Mouse (Mus musculus): ENCODE measurements at regions not wholly inside any gene's neighbourhood (a gene's known extent, or its start where the extent isn't known, plus 50 kb on each side); places are given as distances from the start of the nearest gene placed in this dataset.

DNA sequence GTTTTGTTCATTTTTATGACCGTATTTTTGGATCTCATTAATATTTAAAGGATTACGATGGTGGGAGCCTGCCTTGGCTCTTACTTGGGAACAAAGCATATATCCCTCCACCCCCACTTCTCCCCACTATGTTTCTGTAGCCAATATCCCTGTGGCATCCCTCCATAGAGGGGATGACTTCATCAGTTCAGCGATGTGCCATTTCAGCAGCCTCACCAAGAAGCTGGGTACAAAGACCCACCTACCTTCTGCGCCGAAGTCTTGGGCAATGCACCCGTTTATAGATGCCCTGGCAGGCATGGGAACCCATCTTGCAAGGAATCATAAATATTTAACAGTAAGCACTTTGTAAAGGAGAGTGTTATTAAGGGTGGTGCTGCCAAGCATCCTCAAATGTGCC is 113.1 kb upstream of the Ntm start:
- Histone ChIP-seq H3K36me3 (ENCODE audit: control insufficient read depth, insufficient read depth) (no peaks in the 10 kb centered on the region), H3K9ac (ENCODE audit: low read depth, low read length) (no peak overlapping the region), H3K4me2 (replicated peaks; ENCODE audit: low read depth) (no peak overlapping the region), H3K4me3 (ENCODE audit: low read depth, low read length) (no peak overlapping the region), H3K27ac (ENCODE audit: low read depth, low read length) (no peak overlapping the region), H3K9me3 (ENCODE audit: control insufficient read depth) (no peaks in the 10 kb centered on the region), H3K27me3 (replicated peaks; ENCODE audit: control insufficient read depth, insufficient read depth, low read length) (no peaks in the 10 kb centered on the region), H3K4me1 (replicated peaks; ENCODE audit: control insufficient read depth, insufficient read depth, low read length) (no peaks in the 10 kb centered on the region)
- no peak for ATAC-seq
- TF ChIP-seq CTCF (IDR thresholded peaks at IDR 0.05; ENCODE audit: low read depth) = no peak
- WGBS = 87% methylated on average over 6 of the region's 6 CpGs

DNA sequence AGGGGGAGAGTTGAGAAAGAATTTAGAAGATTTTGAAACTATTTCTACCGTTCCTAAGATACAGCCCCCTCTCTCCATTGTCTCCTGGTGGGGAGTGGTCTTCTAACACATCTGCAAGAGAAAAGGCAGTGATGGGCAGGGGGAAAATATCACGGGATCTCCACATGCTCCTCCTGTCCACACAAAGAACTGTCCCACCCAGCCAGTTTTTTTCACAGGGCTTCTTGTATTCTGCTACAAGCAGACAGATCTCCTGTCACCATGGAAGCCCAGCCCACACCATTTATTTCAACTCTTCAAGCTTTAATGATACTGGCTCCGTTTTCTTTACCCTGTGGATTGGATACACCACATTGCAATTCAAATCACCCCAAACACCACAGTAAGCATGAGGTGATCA is 113.5 kb upstream of the Ntm start:
- Histone ChIP-seq H3K9ac (ENCODE audit: low read depth, low read length) (no peak overlapping the region), H3K4me1 (replicated peaks; ENCODE audit: control insufficient read depth, insufficient read depth, low read length) (no peaks in the 10 kb centered on the region), H3K4me2 (replicated peaks; ENCODE audit: low read depth) (no peak overlapping the region), H3K4me3 (ENCODE audit: low read depth, low read length) (no peak overlapping the region), H3K36me3 (ENCODE audit: control insufficient read depth, insufficient read depth) (no peaks in the 10 kb centered on the region), H3K9me3 (ENCODE audit: control insufficient read depth) (no peaks in the 10 kb centered on the region), H3K27ac (ENCODE audit: low read depth, low read length) (no peak overlapping the region), H3K27me3 (replicated peaks; ENCODE audit: control insufficient read depth, insufficient read depth, low read length) (no peaks in the 10 kb centered on the region)
- 41% methylated on average over 3 of the region's 3 CpGs for WGBS
- no peak for ATAC-seq
- no peak for TF ChIP-seq CTCF (IDR thresholded peaks at IDR 0.05; ENCODE audit: low read depth)

DNA sequence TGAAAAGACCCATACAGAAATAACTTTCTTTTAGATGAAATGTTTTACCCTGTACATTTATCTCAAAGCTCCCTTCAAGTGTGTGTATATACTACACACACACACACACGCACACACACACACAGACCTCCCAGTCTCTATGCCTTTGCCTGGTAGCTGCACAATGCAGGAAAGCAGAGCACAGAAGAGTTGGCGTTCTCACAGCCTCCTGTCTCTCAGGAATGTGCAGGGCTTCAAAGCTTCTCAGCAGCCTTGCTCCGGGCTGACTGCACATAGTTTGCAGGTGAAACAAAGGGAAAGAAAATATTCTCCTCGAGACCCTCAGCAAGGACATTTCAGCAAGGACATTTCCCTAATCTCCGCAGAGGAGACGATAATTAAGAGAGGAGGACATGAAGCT is 139.0 kb upstream of the Ntm start:
- ATAC-seq = no peak

DNA sequence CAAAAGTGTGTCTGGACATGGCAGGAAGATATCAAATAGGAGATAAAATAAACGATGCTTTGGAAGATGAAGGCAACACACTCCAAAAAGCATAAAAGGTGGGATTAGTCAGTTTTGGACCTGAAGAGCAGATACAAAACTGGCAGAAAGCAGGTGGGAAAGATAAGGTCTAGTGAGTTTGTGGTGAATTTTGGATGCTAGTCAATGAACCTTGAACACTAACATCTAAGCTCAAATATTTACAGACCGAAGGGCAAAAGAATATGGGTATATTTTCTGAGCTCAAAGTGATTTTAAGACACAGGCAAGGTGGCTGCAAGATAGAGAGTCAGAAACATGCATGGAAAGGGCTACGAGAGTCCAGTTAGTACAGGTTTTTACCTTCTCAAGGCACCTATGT is 159.4 kb upstream of the Ntm start:
- ATAC-seq = no peak
- Histone ChIP-seq H3K9ac (ENCODE audit: low read depth, low read length) (no peak overlapping the region), H3K36me3 (ENCODE audit: control insufficient read depth, insufficient read depth) (no peaks in the 10 kb centered on the region), H3K27me3 (replicated peaks; ENCODE audit: control insufficient read depth, insufficient read depth, low read length) (no peaks in the 10 kb centered on the region), H3K27ac (ENCODE audit: low read depth, low read length) (no peak overlapping the region), H3K4me1 (replicated peaks; ENCODE audit: control insufficient read depth, insufficient read depth, low read length) (no peaks in the 10 kb centered on the region), H3K4me2 (replicated peaks; ENCODE audit: low read depth) (no peak overlapping the region), H3K9me3 (ENCODE audit: control insufficient read depth) (no peaks in the 10 kb centered on the region), H3K4me3 (ENCODE audit: low read depth, low read length) (no peak overlapping the region)
- TF ChIP-seq CTCF (IDR thresholded peaks at IDR 0.05; ENCODE audit: low read depth) = no peak
- WGBS = 56% methylated on average over 3 of the region's 3 CpGs

More for the DNA sequence above, 139.0 kb upstream of the Ntm start:
- Histone ChIP-seq H3K27ac (ENCODE audit: low read depth, low read length) (no peak overlapping the region), H3K9ac (ENCODE audit: low read depth, low read length) (no peak overlapping the region), H3K36me3 (ENCODE audit: control insufficient read depth, insufficient read depth) (no peaks in the 10 kb centered on the region), H3K4me1 (replicated peaks; ENCODE audit: control insufficient read depth, insufficient read depth, low read length) (no peaks in the 10 kb centered on the region), H3K9me3 (ENCODE audit: control insufficient read depth) (no peaks in the 10 kb centered on the region), H3K27me3 (replicated peaks; ENCODE audit: control insufficient read depth, insufficient read depth, low read length) (no peaks in the 10 kb centered on the region), H3K4me3 (ENCODE audit: low read depth, low read length) (no peak overlapping the region), H3K4me2 (replicated peaks; ENCODE audit: low read depth) (no peak overlapping the region)
- WGBS = 56% methylated on average over 6 of the region's 6 CpGs
- no peak for TF ChIP-seq CTCF (IDR thresholded peaks at IDR 0.05; ENCODE audit: low read depth)

DNA sequence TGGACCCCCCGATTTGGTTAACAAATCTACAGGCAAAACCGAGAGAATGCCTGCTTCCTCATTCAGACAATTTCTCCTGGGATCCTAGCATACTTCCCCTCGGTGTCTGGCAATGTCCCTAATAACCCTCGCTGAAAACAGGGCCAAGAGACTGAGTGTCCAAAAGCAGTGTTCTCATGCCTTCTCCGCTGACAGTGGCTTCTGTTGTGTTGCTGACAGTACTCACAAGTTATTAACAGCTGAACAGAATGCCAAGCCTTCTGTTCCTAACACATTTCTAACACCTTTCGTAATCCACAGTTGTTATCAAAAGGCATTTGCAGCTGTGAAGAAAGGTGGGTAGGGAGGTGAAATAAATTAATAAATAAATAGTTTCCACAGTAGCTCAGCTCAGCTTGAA is 166.2 kb upstream of the Ntm start:
- H3K36me3 ChIP-seq (ENCODE audit: control insufficient read depth, insufficient read depth) = no peaks in the 10 kb centered on the region
- H3K27me3 ChIP-seq (replicated peaks; ENCODE audit: control insufficient read depth, insufficient read depth, low read length) = no peaks in the 10 kb centered on the region
- H3K4me2 ChIP-seq (replicated peaks; ENCODE audit: low read depth) = no peak overlapping the region
- no peak overlapping the region for H3K9ac ChIP-seq (ENCODE audit: low read depth, low read length)
- H3K4me3 ChIP-seq (ENCODE audit: low read depth, low read length) = no peak overlapping the region
- 77% methylated on average over 6 of the region's 6 CpGs for WGBS
- no peak for TF ChIP-seq CTCF (IDR thresholded peaks at IDR 0.05; ENCODE audit: low read depth)
- no peaks in the 10 kb centered on the region for H3K4me1 ChIP-seq (replicated peaks; ENCODE audit: control insufficient read depth, insufficient read depth, low read length)
- no peak for ATAC-seq
- H3K9me3 ChIP-seq (ENCODE audit: control insufficient read depth) = no peaks in the 10 kb centered on the region
- H3K27ac ChIP-seq (ENCODE audit: low read depth, low read length) = no peak overlapping the region

DNA sequence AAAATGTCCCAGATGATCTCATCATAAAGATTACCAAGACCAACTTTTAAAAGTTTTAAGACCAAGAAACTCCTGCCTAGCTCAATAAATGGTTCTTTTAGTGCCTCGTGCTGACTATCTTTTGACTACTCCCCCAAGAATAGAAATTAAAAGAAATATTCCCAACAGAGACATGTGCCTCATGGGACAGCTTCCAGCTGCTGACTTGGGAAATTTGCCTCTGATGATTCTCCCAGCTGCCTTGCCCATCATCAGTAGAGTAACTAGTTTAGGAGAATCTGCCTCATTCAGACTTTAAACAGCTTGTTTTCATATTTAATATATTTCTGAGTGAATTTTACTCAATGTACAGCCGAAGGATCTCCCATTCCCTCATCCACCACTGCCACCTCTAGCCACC is 168.7 kb upstream of the Ntm start:
- Histone ChIP-seq H3K27me3 (replicated peaks; ENCODE audit: control insufficient read depth, insufficient read depth, low read length) (no peaks in the 10 kb centered on the region), H3K4me2 (replicated peaks; ENCODE audit: low read depth) (no peak overlapping the region), H3K36me3 (ENCODE audit: control insufficient read depth, insufficient read depth) (no peaks in the 10 kb centered on the region), H3K27ac (ENCODE audit: low read depth, low read length) (no peak overlapping the region), H3K9ac (ENCODE audit: low read depth, low read length) (no peak overlapping the region), H3K4me3 (ENCODE audit: low read depth, low read length) (no peak overlapping the region), H3K9me3 (ENCODE audit: control insufficient read depth) (no peaks in the 10 kb centered on the region), H3K4me1 (replicated peaks; ENCODE audit: control insufficient read depth, insufficient read depth, low read length) (no peaks in the 10 kb centered on the region)
- ATAC-seq = no peak
- 70% methylated on average over 2 of the region's 2 CpGs for WGBS
- TF ChIP-seq CTCF (IDR thresholded peaks at IDR 0.05; ENCODE audit: low read depth) = no peak

DNA sequence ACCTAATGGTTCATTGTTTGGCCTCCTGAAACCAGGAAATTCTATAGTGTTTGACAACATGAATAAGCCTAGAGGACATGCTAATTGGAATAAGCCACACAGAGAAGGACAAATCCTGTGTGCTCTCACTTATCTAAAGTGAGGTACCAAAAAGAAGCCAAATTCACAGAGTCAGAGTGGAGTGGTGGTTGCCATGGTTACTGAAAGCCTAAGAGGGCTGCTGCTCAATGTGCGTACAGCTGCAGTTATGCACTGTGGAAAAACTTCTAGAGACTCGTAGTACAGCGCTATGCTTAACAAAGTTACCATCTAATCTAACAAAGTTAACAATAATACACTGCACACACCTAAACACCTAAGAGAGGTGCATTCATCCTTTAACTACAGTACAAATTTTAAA is 171.4 kb upstream of the Ntm start:
- ATAC-seq = no peak
- TF ChIP-seq CTCF (IDR thresholded peaks at IDR 0.05; ENCODE audit: low read depth) = no peak
- Histone ChIP-seq H3K4me2 (replicated peaks; ENCODE audit: low read depth) (no peak overlapping the region), H3K36me3 (ENCODE audit: control insufficient read depth, insufficient read depth) (no peaks in the 10 kb centered on the region), H3K27me3 (replicated peaks; ENCODE audit: control insufficient read depth, insufficient read depth, low read length) (no peaks in the 10 kb centered on the region), H3K4me1 (replicated peaks; ENCODE audit: control insufficient read depth, insufficient read depth, low read length) (no peaks in the 10 kb centered on the region), H3K27ac (ENCODE audit: low read depth, low read length) (no peak overlapping the region), H3K9ac (ENCODE audit: low read depth, low read length) (no peak overlapping the region), H3K4me3 (ENCODE audit: low read depth, low read length) (no peak overlapping the region), H3K9me3 (ENCODE audit: control insufficient read depth) (no peaks in the 10 kb centered on the region)
- 68% methylated on average over 3 of the region's 3 CpGs for WGBS
